Mouse (Mus musculus): ENCODE results near the gene Sorbs1.

DNA sequence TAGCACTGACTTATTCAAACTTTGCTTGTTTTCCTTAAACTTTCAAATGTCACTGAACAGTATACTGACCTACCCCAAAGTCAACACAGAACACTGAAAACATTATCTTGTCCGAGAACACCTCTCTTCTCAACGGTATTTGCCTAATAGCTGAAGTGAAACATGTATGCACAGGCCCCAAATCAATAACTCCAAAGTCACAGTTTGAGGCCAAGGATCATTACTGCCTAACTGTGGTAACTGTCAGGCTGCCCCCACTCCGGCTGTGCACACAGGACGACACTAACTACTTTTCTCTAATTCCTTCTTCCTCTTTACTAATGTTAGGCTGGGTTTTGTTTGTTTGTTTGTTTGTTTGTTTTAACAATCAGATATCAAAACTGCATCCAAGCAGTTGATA, 103.1 kb downstream of the Sorbs1 start:
- TF ChIP-seq HCFC1 (IDR thresholded peaks at IDR 0.05; ENCODE audit: borderline replicate concordance, insufficient read depth, low read length) (no peak), CHD2 (IDR thresholded peaks at IDR 0.05; ENCODE audit: low read depth, low read length) (no peak)

All from ES-E14 (cell line).